Mouse (Mus musculus): ENCODE data around the gene Ms4a18. TPM values are rescaled to one million over a fixed set of nuclear protein-coding genes. Genes with fewer than 3 reads are reported as not detected.

Ms4a18 gene
- total RNA-seq, 4 experiments from 2014 or later = not detected

Other genes starting within 250 kb of the Ms4a18 start
- not detected for gene Cd6, start 188.0 kb downstream of the Ms4a18 start, total RNA-seq (2022)
- under 1 TPM; 0.08 to 0.45 (median 0.22) TPM for gene Slc15a3, start 178.3 kb downstream of the Ms4a18 start, total RNA-seq (2022)
- 1 to 10 TPM; 2.7 to 4.3 (median 3.4) TPM for gene Tmem132a, start 148.1 kb downstream of the Ms4a18 start, total RNA-seq (2022)
- gene Tmem109, start 136.0 kb downstream of the Ms4a18 start, total RNA-seq (2022) = 100 to 1,000 TPM; 228 to 296 (median 253) TPM
- gene Prpf19, start 122.8 kb downstream of the Ms4a18 start, total RNA-seq (2022) = 100 to 1,000 TPM; 151 to 188 (median 167) TPM
- not detected for gene Zp1, start 97.4 kb downstream of the Ms4a18 start, total RNA-seq (2022)
- gene Ptgdr2, start 80.9 kb downstream of the Ms4a18 start, total RNA-seq (2022) = not detected
- gene Ccdc86, start 68.8 kb downstream of the Ms4a18 start, total RNA-seq (2022) = 10 to 100 TPM; 13.4 to 14.5 (median 13.9) TPM
- not detected for gene Ms4a10, start 43.4 kb downstream of the Ms4a18 start, total RNA-seq (2022)
- not detected for gene Ms4a15, start 24.8 kb downstream of the Ms4a18 start, total RNA-seq (2022)
- under 1 TPM in 3 of 4 experiments, not detected in 1; 0.36 to 0.56 (median 0.39) TPM for gene Ms4a8a, start 63.1 kb upstream of the Ms4a18 start, total RNA-seq (2022)
- not detected for gene 1700017D01Rik, start 112.8 kb upstream of the Ms4a18 start, total RNA-seq (2022)
- not detected for gene 1700025F22Rik, start 147.3 kb upstream of the Ms4a18 start, total RNA-seq (2022)
- gene Ms4a13, start 178.7 kb upstream of the Ms4a18 start, total RNA-seq (2022) = not detected
- gene Ms4a12, start 214.4 kb upstream of the Ms4a18 start, total RNA-seq (2022) = not detected
- not detected for gene Ms4a1, start 248.2 kb upstream of the Ms4a18 start, total RNA-seq (2022)

Data from gastrocnemius, adult 8-10 months (tissue).